Mouse (Mus musculus) myocyte (in vitro differentiated cells): ENCODE measurements around the gene Klrb1c.
"Not testable (repeated sequence)": the region's sequence is repeated elsewhere in the genome, so short reads cannot be mapped to it uniquely, and the experiment has no call there.

Source experiments
- CEBPB ChIP-seq: IDR thresholded peaks from 2 replicates; pipeline ENCODE4 v1.6.1; 2011; ENCODE audit warnings: mild to moderate bottlenecking, moderate library complexity; ENCODE audit not compliant: poor library complexity, insufficient read depth, severe bottlenecking
- E2F4 ChIP-seq: IDR thresholded peaks from one replicate; pipeline ENCODE4 v1.6.1; 2011; ENCODE audit warnings: mild to moderate bottlenecking, control low read depth, moderate library complexity; ENCODE audit not compliant: insufficient read depth
- MYOG ChIP-seq, 3 experiments: IDR thresholded peaks; one replicate each; pipeline ENCODE4 v1.6.1; 2011; ENCODE audit warnings: control low read depth in 2 of 3, low read depth in 2 of 3, mild to moderate bottlenecking in 2 of 3; ENCODE audit not compliant: insufficient read length in 2 of 3, control insufficient read depth in 1 of 3, insufficient read depth in 1 of 3
- POLR2A ChIP-seq: IDR thresholded peaks from one replicate; pipeline ENCODE4 v1.6.1; 2011; ENCODE audit warnings: low read depth, mild to moderate bottlenecking, control low read depth, moderate library complexity; ENCODE audit not compliant: insufficient read length
- REST ChIP-seq: IDR thresholded peaks from one replicate; pipeline ENCODE4 v1.6.1; 2011; ENCODE audit warnings: mild to moderate bottlenecking, control low read depth, moderate library complexity; ENCODE audit not compliant: insufficient read depth, insufficient read length
- TCF12 ChIP-seq: IDR thresholded peaks from one replicate; pipeline ENCODE4 v1.6.1; 2011; ENCODE audit warnings: mild to moderate bottlenecking, control low read depth; ENCODE audit not compliant: poor library complexity, insufficient read depth, severe bottlenecking
- USF1 ChIP-seq: IDR thresholded peaks from one replicate; pipeline ENCODE4 v1.6.1; 2011; ENCODE audit warnings: low read depth, mild to moderate bottlenecking, control low read depth, moderate library complexity

DNA sequence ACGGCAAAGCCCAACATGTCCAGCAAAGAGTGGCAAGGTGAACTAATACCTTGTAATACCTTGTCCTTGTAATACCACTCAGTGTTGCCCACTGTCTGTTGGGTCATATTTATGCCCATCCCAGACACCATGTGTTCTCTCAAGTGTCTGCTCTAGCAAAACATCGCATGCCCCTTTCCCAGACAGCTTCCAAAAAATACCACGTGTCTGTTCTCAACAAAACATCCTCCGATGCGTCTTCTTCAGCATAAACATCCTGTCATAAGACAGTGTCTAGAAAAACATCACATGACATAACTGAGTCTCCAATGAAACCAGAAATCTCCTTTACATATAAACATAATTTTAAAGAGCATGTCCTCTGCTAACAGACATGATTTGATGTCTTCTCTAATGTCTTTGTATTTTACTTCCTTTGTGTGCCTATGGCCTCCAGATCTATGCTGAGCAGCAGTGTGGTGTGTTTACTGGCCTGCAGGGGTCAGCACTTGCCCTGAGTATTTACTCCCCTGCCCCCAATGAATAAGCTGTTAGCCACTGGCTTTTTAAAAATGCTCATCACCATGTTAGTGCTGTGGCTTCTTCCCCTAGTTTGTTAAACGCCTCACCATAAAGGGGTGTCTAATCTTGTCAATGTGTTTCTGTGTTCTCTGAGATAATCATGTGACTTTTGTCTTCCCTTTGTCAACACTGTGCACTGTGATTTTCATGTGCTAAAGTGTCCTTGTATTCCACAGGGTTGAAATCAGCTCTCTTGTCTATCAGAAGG, 22.3 kb downstream of the Klrb1c start:
- not testable (repeated sequence) for TF ChIP-seq MYOG (IDR thresholded peaks at IDR 0.05; ENCODE audit: control insufficient read depth in 1 of 3, insufficient read depth in 1 of 3, insufficient read length in 2 of 3, low read depth in 2 of 3); POLR2A; USF1; E2F4; TCF12; CEBPB; REST
